Comparison of ENCODE assay signal across 26 mouse cellular contexts in the genomic region with DNA sequence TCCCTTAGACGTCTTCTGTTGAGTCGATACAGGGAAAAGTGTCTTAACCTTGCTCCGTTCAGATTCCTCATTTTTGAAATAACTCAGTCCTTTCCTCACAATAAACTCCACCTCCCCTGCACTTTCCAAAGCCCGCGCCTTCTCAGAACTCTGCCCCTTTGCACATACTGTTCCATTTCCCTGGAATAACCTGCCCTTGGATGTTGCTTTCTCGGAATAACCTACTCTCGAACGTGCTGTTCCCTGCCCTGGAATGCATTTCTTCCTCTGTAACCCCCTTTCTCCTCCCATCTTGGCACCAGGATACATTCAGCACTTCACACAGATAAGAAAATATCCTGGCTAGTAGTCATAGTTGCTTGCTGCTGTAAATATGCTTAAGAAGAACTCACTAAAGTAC. TPM values are rescaled to one million over a fixed set of nuclear protein-coding genes. Genes with fewer than 3 reads are reported as not detected.
DNase-seq lines count a peak whose midpoint lies in the region; ATAC-seq and TF ChIP-seq lines count a peak whose summit lies in the region.
"Had no signal": no experiment of that assay in that cellular context is flagged by ENCODE, and none has a peak within 500 bp of the region (broad histone marks: within the 10 kb centered on the region; RNA-seq: fewer than 3 reads in every experiment).

No protein-coding gene starts in this region.

- intact Hi-C loops in heart, postnatal 14 days (cut with DNase I) = no loop called here

- H3K27me3 ChIP-seq in kidney, adult 2 months (replicated peaks; ENCODE audit: control insufficient read depth, insufficient read depth, low read length) = no peaks in the 10 kb centered on the region
- no peaks in the 10 kb centered on the region for H3K27me3 ChIP-seq in forebrain, embryonic 11.5 days (ENCODE audit: control insufficient read depth, insufficient read depth, low read length)
- H3K27me3 ChIP-seq: hindbrain, embryonic 12.5 days; Patski; stomach, embryonic 15.5 days had no signal

- no peaks in the 10 kb centered on the region for H3K9me3 ChIP-seq in forebrain, embryonic 11.5 days (ENCODE audit: control insufficient read depth, low read length)
- H3K9me3 ChIP-seq: hindbrain, embryonic 12.5 days; stomach, embryonic 15.5 days had no signal

- H3K4me2 ChIP-seq in forebrain, embryonic 11.5 days (ENCODE audit: low read depth, low read length, severe bottlenecking) = no peak overlapping the region
- H3K4me2 ChIP-seq: hindbrain, embryonic 12.5 days; liver, embryonic 11.5 days; lung, embryonic 14.5 days; stomach, embryonic 15.5 days had no signal

- ATAC-seq in forebrain, embryonic 11.5 days (replicated peaks; ENCODE audit: low FRiP score) = no peak
- ATAC-seq: forebrain, embryonic 16.5 days; Patski had no signal

- DNase-seq in kidney, adult 2 months = peak; percentile 35
- DNase-seq in kidney, postnatal 36 days = no peak
- DNase-seq in testis, postnatal 14 days (ENCODE audit: low spot score) = peak; percentile 35
- DNase-seq in testis, postnatal 10 days (ENCODE audit: low spot score) = no peak
- DNase-seq in heart, postnatal 14 days = peak; percentile 17 to 21
- DNase-seq in spleen, postnatal 10 days (ENCODE audit: low spot score in 2 of 2) = no peak
- DNase-seq in forebrain, embryonic 11.5 days (ENCODE audit: low spot score) = no peak
- DNase-seq in layer of hippocampus, adult 2 months (ENCODE audit: low spot score in 2 of 2) = no peak
- DNase-seq: adrenal gland, adult 2 months; cerebellum, adult 11 months; cerebellum, adult 9-11 months; gastrocnemius, postnatal 10 days; kidney, adult 18-20 months; lung, embryonic 14.5 days; midbrain, embryonic 14.5 days; retina, postnatal 1 day; right cerebral cortex, postnatal 25 days; thymus, adult 2 months; thymus, postnatal 4 days had no signal

- H3K36me3 ChIP-seq in kidney, adult 2 months (ENCODE audit: control insufficient read depth, insufficient read depth, low read length) = no peaks in the 10 kb centered on the region
- no peaks in the 10 kb centered on the region for H3K36me3 ChIP-seq in forebrain, embryonic 11.5 days (ENCODE audit: control insufficient read depth, insufficient read depth, low read length)
- H3K36me3 ChIP-seq: hindbrain, embryonic 12.5 days; stomach, embryonic 15.5 days had no signal

- no peak for TF ChIP-seq CTCF in kidney, adult 2 months (conservative IDR thresholded peaks at IDR 0.05; ENCODE audit: insufficient read depth, insufficient read length, low read depth, low read length)
- TF ChIP-seq CTCF in layer of hippocampus, adult 2 months (conservative IDR thresholded peaks at IDR 0.05) = no peak

- H3K27ac ChIP-seq in kidney, adult 2 months (ENCODE audit: insufficient read depth, low read depth, low read length) = no peak overlapping the region
- H3K27ac ChIP-seq in forebrain, embryonic 11.5 days (ENCODE audit: low read depth, low read length) = no peak overlapping the region
- no peak overlapping the region for H3K27ac ChIP-seq in layer of hippocampus, adult 2 months
- H3K27ac ChIP-seq: embryonic facial prominence, embryonic 10.5 days; hindbrain, embryonic 12.5 days; kidney, postnatal 0 days; stomach, embryonic 15.5 days had no signal

- no peak overlapping the region for H3K4me3 ChIP-seq in kidney, adult 2 months (ENCODE audit: insufficient read depth, low read depth, low read length)
- no peak overlapping the region for H3K4me3 ChIP-seq in forebrain, embryonic 11.5 days (ENCODE audit: low read depth, low read length)
- no peak overlapping the region for H3K4me3 ChIP-seq in layer of hippocampus, adult 2 months
- H3K4me3 ChIP-seq: embryonic facial prominence, embryonic 10.5 days; hindbrain, embryonic 12.5 days; stomach, embryonic 15.5 days had no signal

- WGBS in kidney, adult 2 months = 69% methylated on average over 8 of the region's 8 CpGs
- WGBS in forebrain, embryonic 11.5 days = 94% methylated on average over 8 of the region's 8 CpGs

- no peak overlapping the region for H3K9ac ChIP-seq in forebrain, embryonic 11.5 days (ENCODE audit: low read length)
- H3K9ac ChIP-seq: hindbrain, embryonic 12.5 days; lung, embryonic 14.5 days; stomach, embryonic 15.5 days had no signal

- no peaks in the 10 kb centered on the region for H3K4me1 ChIP-seq in kidney, adult 2 months (ENCODE audit: control insufficient read depth, insufficient read depth, low read length)
- peaks cover under 1% of the 10 kb centered on the region; the same call in 1 of the 2 replicates for H3K4me1 ChIP-seq in forebrain, embryonic 11.5 days (replicated peaks; ENCODE audit: control insufficient read depth, insufficient read depth, low read length)

- TF ChIP-seq POLR2A in kidney, adult 2 months (IDR thresholded peaks at IDR 0.05; ENCODE audit: low read depth, low read length) = no peak

RNA-seq across cellular contexts. Expression of a gene that starts 5.6 kb away (rescaled TPM):
- 2.1 and 2.3 TPM in 2 replicates for polyA plus RNA-seq in kidney, adult 2 months (2012; rRNA removed)
- 10 to 100 TPM; 10.9 to 13.4 TPM for total RNA-seq in heart, postnatal 14 days (2021)
- 155 and 169 TPM in 2 replicates for polyA plus RNA-seq in forebrain, embryonic 11.5 days (2014; fragmentation: Nextera tagmentation; extraction: Ambion mirVana)
- under 1 TPM; 0.27 to 0.54 TPM for total RNA-seq in layer of hippocampus, adult 2 months (2021)

Comparison
In these comparisons a context has a peak if more than half of its experiments do, and no peak if none do; other contexts are left out.
1. DNase-seq: peak in kidney, adult 2 months (single experiment), testis, postnatal 14 days (single experiment) and heart, postnatal 14 days (2 of 2); none in kidney, postnatal 36 days (0 of 2), testis, postnatal 10 days (single experiment), spleen, postnatal 10 days (0 of 2), forebrain, embryonic 11.5 days (single experiment) and layer of hippocampus, adult 2 months (0 of 2).
2. RNA of a gene that starts 5.6 kb away (total RNA-seq): 10.9 to 13.4 TPM in heart, postnatal 14 days; 0.27 to 0.54 TPM in layer of hippocampus, adult 2 months; every median in the first group is over 4 times any median in the second.